Mouse (Mus musculus) liver, embryonic 14.5 days (tissue): Measurements from ENCODE around the gene Tmem235.

ENCODE experiments used
- CTCF ChIP-seq: IDR thresholded peaks from 2 replicates; pipeline ENCODE4 v1.5.1; 2016; ENCODE audit warnings: antibody characterized with exemption, low read depth, control low read depth
- EP300 ChIP-seq: IDR thresholded peaks from 2 replicates; pipeline ENCODE4 v1.6.1; 2016; ENCODE audit warnings: antibody characterized with exemption, low read depth

DNA sequence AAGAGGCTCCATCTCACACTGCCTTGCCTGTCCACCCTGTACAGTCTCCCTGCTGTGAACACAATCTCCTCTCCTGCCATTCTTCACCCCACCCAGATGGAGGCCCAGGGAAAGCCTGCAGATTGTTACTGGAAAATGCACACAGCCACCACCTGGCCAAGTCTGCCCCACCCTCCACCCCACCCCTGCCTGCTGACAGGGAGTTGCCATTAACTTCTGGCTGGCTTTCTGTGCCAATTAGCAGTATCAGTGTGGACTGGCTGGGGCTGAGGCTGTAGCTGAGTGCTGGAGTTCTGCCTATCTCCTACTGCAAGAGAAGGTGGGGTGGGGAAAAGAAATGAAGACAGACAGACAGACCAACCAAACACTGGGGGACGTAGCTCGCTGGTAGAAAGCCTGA lies 22.0 kb upstream of the Tmem235 start:
- TF ChIP-seq EP300 (peak; percentile 63), CTCF (0 out of 2 replicates have a peak, but pooled peaks have one; percentile 32)
